Mouse (Mus musculus) midbrain, embryonic 10.5 days (tissue): ENCODE measurements around the gene Nfib. TPM values are rescaled to one million over a fixed set of nuclear protein-coding genes. Genes with fewer than 3 reads are reported as not detected.

Experiments used
- DNase-seq: peaks from one replicate; pipeline ENCODE4 v3.0.0-alpha.2; 2017; ENCODE audit warnings: low spot score
- H3K27ac ChIP-seq: fragments of 300-500 bp; sonication (generic); replicated peaks from 2 replicates; pipeline ENCODE4 v1.5.1; 2016; ENCODE audit warnings: mild to moderate bottlenecking
- H3K27me3 ChIP-seq: fragments of 300-500 bp; sonication (generic); 2 replicates; pipeline ENCODE4 v1.6.1; 2016; ENCODE audit warnings: low read depth, mild to moderate bottlenecking; ENCODE audit not compliant: poor library complexity, severe bottlenecking
- H3K36me3 ChIP-seq: fragments of 300-500 bp; sonication (generic); 2 replicates; pipeline ENCODE4 v1.6.1; 2016; ENCODE audit warnings: mild to moderate bottlenecking, moderate library complexity
- H3K4me1 ChIP-seq: fragments of 300-500 bp; sonication (generic); 2 replicates; pipeline ENCODE4 v1.6.1; 2016
- H3K4me3 ChIP-seq: fragments of 300-500 bp; sonication (generic); 2 replicates; pipeline ENCODE4 v1.5.1; 2016; ENCODE audit warnings: mild to moderate bottlenecking, moderate library complexity
- H3K9me3 ChIP-seq: fragments of 300-500 bp; sonication (generic); replicated peaks from 2 replicates; pipeline ENCODE4 v1.6.1; 2016; ENCODE audit warnings: mild to moderate bottlenecking
- WGBS: fragments of 180-500 bp; shearing (Covaris S2); methylation state at CpG from one replicate; pipeline ENCODE4 v1.1.7; 2016; 5-methylcytosine and 5-hydroxymethylcytosine counted together
- polyA plus RNA-seq: library from polyadenylated mRNA; unstranded; fragments of >200 nt; fragmentation: Nextera tagmentation; extraction: Ambion mirVana; gene quantifications from 2 replicates; pipeline ENCODE4 v1.2.1, GENCODE M21; 2016

The Nfib gene
- polyA plus RNA-seq, 1 experiment from 2014 or later = 9.8 TPM

GRCm38 (mm10) chr4:82381786-82382185, 323.8 kb downstream of the Nfib start:
- DNase-seq = no peak
- Histone ChIP-seq H3K36me3 (no peaks in the 10 kb centered on the region; the same call in 1 of the 2 replicates), H3K4me3 (no peak overlapping the region), H3K9me3 (no peaks in the 10 kb centered on the region), H3K27ac (no peak overlapping the region), H3K4me1 (no peaks in the 10 kb centered on the region; the same call in 1 of the 2 replicates), H3K27me3 (no peaks in the 10 kb centered on the region)
- 64% methylated on average over 1 of the region's 1 CpGs for WGBS

- DNase-seq = no peak
- Histone ChIP-seq H3K27me3 (no peaks in the 10 kb centered on the region), H3K4me1 (no peaks in the 10 kb centered on the region; the same call in 1 of the 2 replicates), H3K36me3 (no peaks in the 10 kb centered on the region; the same call in 1 of the 2 replicates), H3K4me3 (no peak overlapping the region), H3K9me3 (no peaks in the 10 kb centered on the region), H3K27ac (no peak overlapping the region)
Measured at GRCm38 (mm10) chr4:82380578-82380977, 325.0 kb downstream of the Nfib start.

GRCm38 (mm10) chr4:82378050-82378449, 327.5 kb downstream of the Nfib start:
- no peak for DNase-seq
- no peaks in the 10 kb centered on the region for H3K9me3 ChIP-seq
- H3K36me3 ChIP-seq = no peaks in the 10 kb centered on the region; the same call in 1 of the 2 replicates
- H3K27me3 ChIP-seq = no peaks in the 10 kb centered on the region
- no peak overlapping the region for H3K4me3 ChIP-seq
- H3K27ac ChIP-seq = no peak overlapping the region
- H3K4me1 ChIP-seq = 0 out of 2 replicates have a peak, but pooled peaks cover 3% of the 10 kb centered on the region
- WGBS = 99% methylated on average over 3 of the region's 3 CpGs

GRCm38 (mm10) chr4:82377621-82378020, 327.9 kb downstream of the Nfib start:
- H3K4me1 ChIP-seq = 0 out of 2 replicates have a peak, but pooled peaks cover 3% of the 10 kb centered on the region
- no peak overlapping the region for H3K4me3 ChIP-seq
- no peak overlapping the region for H3K27ac ChIP-seq
- no peaks in the 10 kb centered on the region for H3K9me3 ChIP-seq
- no peak for DNase-seq
- H3K36me3 ChIP-seq = no peaks in the 10 kb centered on the region; the same call in 1 of the 2 replicates
- no peaks in the 10 kb centered on the region for H3K27me3 ChIP-seq
- 88% methylated on average over 3 of the region's 3 CpGs for WGBS

GRCm38 (mm10) chr4:82374560-82374959, 331.0 kb downstream of the Nfib start:
- Histone ChIP-seq H3K9me3 (no peaks in the 10 kb centered on the region), H3K4me3 (no peak overlapping the region), H3K4me1 (0 out of 2 replicates have a peak, but pooled peaks cover 3% of the 10 kb centered on the region), H3K27ac (no peak overlapping the region), H3K27me3 (no peaks in the 10 kb centered on the region), H3K36me3 (no peaks in the 10 kb centered on the region)
- WGBS = 75% methylated on average over 5 of the region's 5 CpGs
- no peak for DNase-seq

- Histone ChIP-seq H3K36me3 (no peaks in the 10 kb centered on the region), H3K27me3 (no peaks in the 10 kb centered on the region), H3K4me1 (0 out of 2 replicates have a peak, but pooled peaks cover 3% of the 10 kb centered on the region), H3K27ac (no peak overlapping the region), H3K9me3 (no peaks in the 10 kb centered on the region), H3K4me3 (no peak overlapping the region)
- no peak for DNase-seq
- 93% methylated on average over 4 of the region's 4 CpGs for WGBS
Measured at GRCm38 (mm10) chr4:82372217-82372616, 333.3 kb downstream of the Nfib start.

GRCm38 (mm10) chr4:82371471-82371870, 334.1 kb downstream of the Nfib start:
- DNase-seq = no peak
- H3K36me3 ChIP-seq = no peaks in the 10 kb centered on the region
- H3K9me3 ChIP-seq = no peaks in the 10 kb centered on the region
- 0 out of 2 replicates have a peak, but pooled peaks cover 3% of the 10 kb centered on the region for H3K4me1 ChIP-seq
- 95% methylated on average over 4 of the region's 4 CpGs for WGBS
- no peaks in the 10 kb centered on the region for H3K27me3 ChIP-seq
- H3K4me3 ChIP-seq = no peak overlapping the region
- no peak overlapping the region for H3K27ac ChIP-seq

- H3K27ac ChIP-seq = no peak overlapping the region
- no peaks in the 10 kb centered on the region for H3K9me3 ChIP-seq
- 89% methylated on average over 6 of the region's 6 CpGs for WGBS
- no peaks in the 10 kb centered on the region for H3K27me3 ChIP-seq
- no peaks in the 10 kb centered on the region for H3K4me1 ChIP-seq
- no peak overlapping the region for H3K4me3 ChIP-seq
- H3K36me3 ChIP-seq = no peaks in the 10 kb centered on the region
- DNase-seq = no peak
Measured at GRCm38 (mm10) chr4:82369011-82369776, 336.4 kb downstream of the Nfib start.

- 78% methylated on average over 9 of the region's 9 CpGs for WGBS
Measured at GRCm38 (mm10) chr4:82368091-82368775, 337.3 kb downstream of the Nfib start.

GRCm38 (mm10) chr4:82364696-82365385, 340.7 kb downstream of the Nfib start:
- DNase-seq = no peak
- WGBS = 91% methylated on average over 4 of the region's 4 CpGs
- Histone ChIP-seq H3K4me3 (no peak overlapping the region), H3K27me3 (no peaks in the 10 kb centered on the region), H3K36me3 (no peaks in the 10 kb centered on the region), H3K27ac (no peak overlapping the region), H3K4me1 (peaks cover 8% of the 10 kb centered on the region; the same call in 1 of the 2 replicates), H3K9me3 (no peaks in the 10 kb centered on the region)

More at GRCm38 (mm10) chr4:82368091-82368775, 337.3 kb downstream of the Nfib start:
- H3K36me3 ChIP-seq = no peaks in the 10 kb centered on the region
- DNase-seq = no peak
- no peak overlapping the region for H3K27ac ChIP-seq
- H3K4me1 ChIP-seq = no peaks in the 10 kb centered on the region
- no peaks in the 10 kb centered on the region for H3K9me3 ChIP-seq
- H3K27me3 ChIP-seq = no peaks in the 10 kb centered on the region
- H3K4me3 ChIP-seq = no peak overlapping the region

- Histone ChIP-seq H3K4me3 (no peak overlapping the region), H3K4me1 (peaks cover 9% of the 10 kb centered on the region; the same call in 1 of the 2 replicates), H3K27me3 (no peaks in the 10 kb centered on the region), H3K27ac (no peak overlapping the region), H3K9me3 (no peaks in the 10 kb centered on the region), H3K36me3 (no peaks in the 10 kb centered on the region)
- DNase-seq = no peak
- WGBS = 92% methylated on average over 6 of the region's 6 CpGs
Measured at GRCm38 (mm10) chr4:82363951-82364350, 341.6 kb downstream of the Nfib start.

- Histone ChIP-seq H3K36me3 (no peaks in the 10 kb centered on the region), H3K27ac (no peak overlapping the region), H3K9me3 (no peaks in the 10 kb centered on the region), H3K4me1 (peaks cover 9% of the 10 kb centered on the region; the same call in 1 of the 2 replicates), H3K4me3 (no peak overlapping the region), H3K27me3 (no peaks in the 10 kb centered on the region)
- 77% methylated on average over 3 of the region's 3 CpGs for WGBS
- no peak for DNase-seq
Measured at GRCm38 (mm10) chr4:82362294-82362693, 343.3 kb downstream of the Nfib start.
